Mouse (Mus musculus) brain, embryonic 14.5 days (tissue): ENCODE measurements at regions not wholly inside any gene's neighbourhood (a gene's known extent, or its start where the extent isn't known, plus 50 kb on each side); places are given as distances from the start of the nearest gene placed in this dataset.

Source experiments
- DNase-seq: peaks from one replicate; pipeline ENCODE4 v3.0.0-alpha.2; 2011; ENCODE audit warnings: low read depth
- CTCF ChIP-seq: fragments of 200-500 bp; IDR thresholded peaks from 2 replicates; pipeline ENCODE4 v1.5.1; 2012; ENCODE audit warnings: inconsistent platforms, mild to moderate bottlenecking, moderate library complexity, borderline replicate concordance; ENCODE audit not compliant: insufficient read depth, insufficient read length; ENCODE audit errors: extremely low read depth
- POLR2A ChIP-seq: fragments of 200-500 bp; IDR thresholded peaks from 2 replicates; pipeline ENCODE4 v1.6.1; 2012; ENCODE audit warnings: mild to moderate bottlenecking, inconsistent platforms, borderline replicate concordance; ENCODE audit not compliant: poor library complexity, insufficient read depth, insufficient read length, severe bottlenecking; ENCODE audit errors: extremely low read depth

DNA sequence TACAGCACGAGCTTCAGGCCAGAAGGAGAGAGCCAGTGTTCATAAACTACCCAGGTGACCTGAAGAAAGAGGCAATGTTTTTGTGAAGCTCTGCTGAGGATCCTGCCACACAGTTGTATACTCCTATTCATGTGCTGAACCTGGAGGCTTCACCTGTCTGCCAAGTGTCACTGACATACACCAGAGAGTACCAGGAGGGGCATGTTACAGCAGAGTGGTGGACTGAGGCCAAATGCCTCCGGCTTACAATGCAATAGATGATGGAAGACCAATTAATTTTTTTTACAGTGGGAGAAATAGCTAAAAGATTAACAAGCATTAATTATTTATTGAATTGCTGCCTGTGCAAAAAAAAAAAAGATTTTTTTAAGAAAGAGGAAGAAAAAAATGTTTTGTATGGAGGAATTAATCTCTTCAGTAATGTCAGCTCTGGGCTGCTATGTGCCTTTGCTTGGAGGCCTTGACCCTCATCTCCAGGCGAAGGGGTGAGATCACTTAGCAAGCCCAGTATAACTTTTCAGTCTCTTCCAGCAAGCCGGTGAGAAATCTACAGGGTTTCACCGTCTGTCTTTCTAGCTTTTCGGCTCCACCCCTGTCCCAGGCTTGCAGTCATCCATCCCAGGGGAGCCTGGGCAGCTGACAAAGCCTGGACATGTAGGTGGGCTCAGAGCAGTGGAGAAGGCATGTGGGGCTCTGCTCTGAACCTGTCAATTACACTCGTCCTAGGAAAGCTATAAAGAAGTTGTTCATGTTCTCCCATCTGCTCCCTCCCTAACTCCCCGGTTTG lies 144.0 kb upstream of the Tmem45b start:
- DNase-seq, result no peak

DNA sequence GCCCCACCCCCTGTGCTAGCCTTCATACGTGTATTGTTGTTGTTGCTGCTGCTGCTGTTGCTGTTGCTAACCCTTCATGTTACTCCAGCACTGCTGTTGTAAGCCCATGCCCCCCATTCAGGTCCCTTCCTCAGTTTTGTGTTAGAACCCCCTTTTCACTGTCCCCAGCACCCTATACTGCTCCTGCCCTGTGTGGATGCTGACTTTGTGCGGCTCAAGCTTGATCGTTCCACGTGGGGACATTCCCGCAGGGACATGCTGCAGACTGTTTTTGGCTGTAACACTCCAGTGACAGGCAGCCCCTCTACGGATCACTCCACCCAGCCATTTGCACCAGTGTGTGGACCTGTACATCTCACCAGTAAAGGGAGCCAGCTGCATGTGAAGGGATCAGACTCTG lies 142.7 kb upstream of the Tmem45b start:
- DNase-seq, result no peak
- TF ChIP-seq CTCF (no peak), POLR2A (no peak)

More for the DNA sequence above, 144.0 kb upstream of the Tmem45b start:
- TF ChIP-seq CTCF (no peak), POLR2A (no peak)

- DNase-seq, result no peak
- TF ChIP-seq CTCF (no peak), POLR2A (no peak)
Observed at GRCm38 (mm10) chr9:31604497-31605090, 140.3 kb upstream of the Tmem45b start.

GRCm38 (mm10) chr9:31602707-31603106 lies 138.4 kb upstream of the Tmem45b start:
- no peak for DNase-seq
- no peak for TF ChIP-seq POLR2A
- TF ChIP-seq CTCF, result no peak

DNA sequence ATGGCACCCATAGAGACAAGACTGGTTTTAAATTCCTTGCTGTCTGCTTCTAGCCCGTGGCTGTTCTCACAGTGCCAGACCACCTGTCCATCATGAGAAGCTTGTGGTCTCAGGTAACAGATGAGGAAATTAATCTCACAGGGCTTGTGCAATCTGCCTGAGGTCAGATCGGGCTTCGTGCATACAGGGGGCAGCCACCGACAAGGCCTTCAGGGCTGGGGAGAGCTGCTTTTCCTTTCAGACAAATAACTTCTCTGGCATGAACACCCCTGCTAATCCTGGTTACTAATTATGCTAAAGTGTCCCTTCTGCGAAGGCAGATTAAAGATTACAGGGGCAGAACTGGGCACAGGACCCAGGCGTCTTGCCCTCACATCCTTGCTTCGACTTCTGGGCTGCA lies 130.8 kb upstream of the Tmem45b start:
- TF ChIP-seq POLR2A (no peak), CTCF (no peak)
- no peak for DNase-seq

- TF ChIP-seq CTCF (no peak), POLR2A (no peak)
Observed at GRCm38 (mm10) chr9:31587671-31588070, 123.4 kb upstream of the Tmem45b start.

DNA sequence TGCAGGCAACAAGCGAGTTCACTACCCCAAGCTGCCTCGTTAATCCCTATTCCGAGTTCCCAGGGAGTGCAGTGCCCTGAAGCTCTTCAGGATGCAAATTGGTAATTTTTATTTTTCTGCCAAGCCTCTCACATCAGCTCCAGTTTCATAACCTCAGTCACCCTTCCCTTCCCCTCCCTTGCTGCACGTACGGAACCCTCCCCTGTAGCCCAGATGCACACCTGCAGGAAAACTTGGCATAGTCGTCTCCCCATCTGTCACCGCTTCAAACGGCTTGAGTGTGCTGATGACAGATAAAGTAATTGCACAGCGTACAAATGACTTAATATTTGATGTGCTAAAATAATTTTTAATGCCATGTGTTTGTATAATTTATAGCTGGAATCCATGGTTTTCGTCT lies 119.7 kb upstream of the Tmem45b start:
- DNase-seq, result peak; percentile 52
- TF ChIP-seq CTCF (no peak), POLR2A (no peak)

More at GRCm38 (mm10) chr9:31587671-31588070, 123.4 kb upstream of the Tmem45b start:
- no peak for DNase-seq

DNA sequence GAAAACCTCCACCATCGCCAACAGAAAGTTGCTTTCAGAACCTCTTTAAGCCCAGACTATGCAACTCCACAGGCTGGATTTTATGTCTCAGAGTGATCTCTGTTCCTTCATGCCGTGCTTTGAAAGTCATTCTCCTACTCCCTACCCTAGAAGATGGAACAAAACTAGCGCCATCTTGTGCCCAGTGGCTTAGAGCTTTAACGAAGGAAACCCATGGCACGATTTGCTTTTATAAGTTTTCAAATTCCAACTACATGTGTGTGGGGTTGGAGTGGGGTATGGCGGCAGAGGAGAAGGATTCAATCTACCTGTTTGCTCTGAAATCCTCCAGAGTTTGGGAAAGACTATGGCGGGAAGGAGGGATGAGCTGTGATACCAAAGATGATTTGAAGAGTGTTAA lies 118.7 kb upstream of the Tmem45b start:
- TF ChIP-seq POLR2A (no peak), CTCF (no peak)

GRCm38 (mm10) chr9:31578506-31579173 lies 114.4 kb upstream of the Tmem45b start:
- TF ChIP-seq CTCF, result no peak
- TF ChIP-seq POLR2A, result no peak
- no peak for DNase-seq

More for the DNA sequence above, 118.7 kb upstream of the Tmem45b start:
- no peak for DNase-seq

GRCm38 (mm10) chr9:31577066-31577465 lies 112.8 kb upstream of the Tmem45b start:
- no peak for TF ChIP-seq POLR2A
- TF ChIP-seq CTCF, result no peak
- DNase-seq, result no peak

DNA sequence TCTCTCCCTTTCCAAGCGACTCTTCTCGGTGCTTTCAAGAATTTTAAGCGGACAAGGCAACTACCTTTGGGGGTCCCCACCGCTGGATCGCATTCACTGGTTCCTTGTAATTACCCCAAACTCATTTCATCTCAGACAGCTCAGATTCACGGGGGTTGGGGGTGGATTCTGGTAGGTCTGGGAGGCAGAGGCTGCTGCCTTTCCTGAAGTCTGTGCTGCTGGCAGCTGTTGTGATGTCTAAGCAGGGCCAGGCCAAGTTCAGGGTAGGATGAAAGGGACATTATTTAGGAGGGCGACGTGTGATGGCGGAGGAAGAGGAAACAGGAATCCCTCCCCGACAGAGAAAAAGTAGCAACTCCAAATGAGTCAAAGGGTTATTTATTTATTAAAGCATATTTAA lies 102.8 kb upstream of the Tmem45b start:
- TF ChIP-seq CTCF (no peak), POLR2A (no peak)
- no peak for DNase-seq

DNA sequence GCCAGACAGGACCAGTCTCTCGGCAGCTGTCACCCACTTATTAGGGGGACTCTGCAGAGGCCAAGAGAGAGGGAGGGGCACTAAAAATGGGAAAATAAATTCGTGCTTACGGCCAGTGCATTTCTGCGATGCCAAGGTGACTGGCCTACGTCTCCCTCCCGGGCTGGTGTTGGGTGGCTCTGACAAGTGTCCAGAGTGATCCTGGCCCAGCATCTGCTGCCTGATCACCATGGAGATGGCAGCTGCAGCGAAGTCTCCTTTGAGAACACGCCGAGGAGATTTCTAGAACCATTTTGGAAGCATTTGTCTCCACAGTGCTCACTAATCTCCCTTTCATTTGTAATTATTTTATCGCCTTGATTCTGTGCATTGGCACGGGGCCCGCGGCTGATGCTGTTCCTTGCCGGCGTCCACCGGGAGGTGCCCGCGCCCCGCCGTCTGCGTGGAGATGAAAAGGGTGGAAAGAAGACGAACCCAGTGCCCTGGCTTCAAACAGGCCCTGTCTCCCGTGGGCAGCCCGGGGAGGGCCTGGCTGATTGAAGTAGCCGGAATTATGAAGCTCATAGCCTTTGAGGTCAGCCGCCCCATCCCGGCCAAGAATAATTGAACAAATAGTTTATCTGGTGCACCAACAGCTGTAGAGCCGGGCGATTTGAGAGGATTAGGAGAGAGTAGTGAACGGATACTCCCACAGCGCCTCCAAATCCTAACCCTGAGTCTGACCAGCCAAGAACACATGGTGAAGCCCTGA lies 102.2 kb upstream of the Tmem45b start:
- DNase-seq, result peak; percentile 75
- TF ChIP-seq CTCF, result no peak
- TF ChIP-seq POLR2A, result no peak
